Mouse (Mus musculus) CH12.LX (cell line): Measurements from ENCODE around the gene Wnt10b. TPM values are rescaled to one million over a fixed set of nuclear protein-coding genes. Genes with fewer than 3 reads are reported as not detected.
A peak's percentile ranks its signal among the peaks of the same experiment; 100 is the strongest.

Source experiments
- DNase-seq: peaks from one replicate; pipeline ENCODE4 v3.0.0-alpha.2; 2013; ENCODE audit errors: extremely low read depth
- H3K27ac ChIP-seq: 2 replicates; pipeline ENCODE4 v1.5.1; 2012; ENCODE audit warnings: low read depth, mild to moderate bottlenecking, control low read depth, moderate library complexity; ENCODE audit not compliant: insufficient read depth
- H3K27me3 ChIP-seq: replicated peaks from 2 replicates; pipeline ENCODE3; 2012; ENCODE audit warnings: inconsistent platforms
- H3K36me3 ChIP-seq, 2 experiments: replicated peaks in 1 of 2; 2 replicates each; pipeline versions ENCODE3 to v1.6.1; 2012; ENCODE audit warnings: inconsistent platforms in 1 of 2, low read length in 1 of 2, mild to moderate bottlenecking in 1 of 2, mixed read lengths in 1 of 2, moderate library complexity in 1 of 2; ENCODE audit not compliant: control insufficient read depth in 1 of 2, insufficient read depth in 1 of 2
- H3K4me1 ChIP-seq, 2 experiments: 2 replicates each; pipeline ENCODE4 v1.6.1; 2012; ENCODE audit warnings: inconsistent platforms in 1 of 2, moderate library complexity in 1 of 2; ENCODE audit not compliant: insufficient read depth in 2 of 2, control insufficient read depth in 1 of 2
- H3K4me2 ChIP-seq: 2 replicates; pipeline ENCODE4 v1.6.1; 2012; ENCODE audit warnings: low read depth, mild to moderate bottlenecking, control low read depth; ENCODE audit not compliant: poor library complexity, insufficient read depth, severe bottlenecking
- H3K4me3 ChIP-seq, 3 experiments: fragments of 150-350 bp in 1 of 3; sonication (generic) in 1 of 3; replicated peaks in 1 of 3; 2 replicates each; pipeline versions ENCODE3 to v1.5.1; 2011 to 2012; ENCODE audit warnings: low read depth in 2 of 3, low read length in 2 of 3, mild to moderate bottlenecking in 2 of 3, moderate library complexity in 2 of 3, control low read depth in 1 of 3, improper control_type of control experiment in 1 of 3, inconsistent platforms in 1 of 3, mixed read lengths in 1 of 3; ENCODE audit not compliant: poor library complexity in 1 of 3
- H3K79me2 ChIP-seq: replicated peaks from 2 replicates; pipeline ENCODE4 v1.6.1; 2012; ENCODE audit warnings: mild to moderate bottlenecking, moderate library complexity; ENCODE audit not compliant: control insufficient read depth, poor library complexity, insufficient read depth, severe bottlenecking; ENCODE audit errors: extremely low read depth
- H3K9ac ChIP-seq: 2 replicates; pipeline ENCODE4 v1.6.1; 2012; ENCODE audit warnings: low read depth, mild to moderate bottlenecking, control low read depth, moderate library complexity; ENCODE audit not compliant: insufficient read depth
- H3K9me3 ChIP-seq: replicated peaks from 2 replicates; pipeline ENCODE3; 2012; ENCODE audit warnings: low read length, inconsistent platforms, mixed read lengths
- BHLHE40 ChIP-seq: IDR thresholded peaks from 2 replicates; pipeline ENCODE4 v1.6.1; 2011; ENCODE audit warnings: mild to moderate bottlenecking, low read depth, low read length, improper control_type of control experiment
- CHD1 ChIP-seq: IDR thresholded peaks from 2 replicates; pipeline ENCODE4 v1.6.1; 2012; ENCODE audit warnings: low read depth, low read length, improper control_type of control experiment, inconsistent platforms
- CHD2 ChIP-seq: IDR thresholded peaks from 2 replicates; pipeline ENCODE4 v1.6.1; 2011; ENCODE audit warnings: low read length, improper control_type of control experiment
- CTCF ChIP-seq, 2 experiments: IDR thresholded peaks in 1 of 2; conservative IDR thresholded peaks in 1 of 2; 2 replicates each; pipeline ENCODE4 v1.5.1; 2011 to 2012; ENCODE audit warnings: low read depth in 2 of 2, low read length in 2 of 2, improper control_type of control experiment in 1 of 2, inconsistent platforms in 1 of 2, mild to moderate bottlenecking in 1 of 2, moderate library complexity in 1 of 2
- GABPA ChIP-seq: IDR thresholded peaks from 2 replicates; pipeline ENCODE4 v1.6.1; 2012; ENCODE audit warnings: low read depth, low read length, improper control_type of control experiment, inconsistent platforms; ENCODE audit not compliant: insufficient replicate concordance
- JUN ChIP-seq: IDR thresholded peaks from 2 replicates; pipeline ENCODE4 v1.6.1; 2011; ENCODE audit warnings: low read depth, mild to moderate bottlenecking, low read length, improper control_type of control experiment, moderate library complexity; ENCODE audit not compliant: insufficient read depth
- KAT2A ChIP-seq: IDR thresholded peaks from 2 replicates; pipeline ENCODE4 v1.6.1; 2012; ENCODE audit warnings: low read length, improper control_type of control experiment, inconsistent platforms; ENCODE audit not compliant: insufficient replicate concordance
- MXI1 ChIP-seq: IDR thresholded peaks from 2 replicates; pipeline ENCODE4 v1.6.1; 2011; ENCODE audit warnings: mild to moderate bottlenecking, low read depth, low read length, improper control_type of control experiment
- NELFE ChIP-seq: IDR thresholded peaks from 2 replicates; pipeline ENCODE4 v1.6.1; 2011; ENCODE audit warnings: low read depth, low read length, improper control_type of control experiment
- PAX5 ChIP-seq: IDR thresholded peaks from 2 replicates; pipeline ENCODE4 v1.6.1; 2012; ENCODE audit warnings: low read length, inconsistent platforms, mixed read lengths
- POLR2A ChIP-seq: IDR thresholded peaks from 2 replicates; pipeline ENCODE4 v1.6.1; 2011; ENCODE audit warnings: low read depth, mild to moderate bottlenecking, improper control_type of control experiment, low read length
- RAD21 ChIP-seq: IDR thresholded peaks from 2 replicates; pipeline ENCODE4 v1.6.1; 2011; ENCODE audit warnings: low read depth, mild to moderate bottlenecking, low read length, improper control_type of control experiment, moderate library complexity
- SMC3 ChIP-seq: IDR thresholded peaks from 2 replicates; pipeline ENCODE4 v1.6.1; 2011; ENCODE audit warnings: low read depth, low read length, improper control_type of control experiment
- TCF12 ChIP-seq: IDR thresholded peaks from 2 replicates; pipeline ENCODE4 v1.6.1; 2014; ENCODE audit warnings: low read depth, mild to moderate bottlenecking, inconsistent platforms, low read length, improper control_type of control experiment
- ZNF384 ChIP-seq: IDR thresholded peaks from 2 replicates; pipeline ENCODE4 v1.6.1; 2012; ENCODE audit warnings: low read depth, low read length, improper control_type of control experiment, inconsistent platforms
- dilution Hi-C: fragments of 300-500 bp; cut with MboI; formaldehyde crosslinking; loops from 2 replicates; pipeline ENCODE4 v1.14.3; 2020; ENCODE audit warnings: low sequenced_read_pairs; ENCODE audit not compliant: extremely low pct_unique_long_range_greater_than_20kb, extremely low pct_ligation_motif_present
- in situ Hi-C: fragments of 300-500 bp; cut with MboI; formaldehyde crosslinking; loops from 3 replicates; pipeline ENCODE4 v1.14.3; 2019; ENCODE audit warnings: low sequenced_read_pairs, low pct_ligation_motif_present, low pct_unique_long_range_greater_than_20kb, mixed read lengths
- polyA plus RNA-seq: library from polyadenylated mRNA; unstranded; fragments of >175 nt; gene quantifications from 2 replicates; pipeline ENCODE4 v1.2.1, GENCODE M21; 2012; ENCODE audit warnings: low read depth; ENCODE audit not compliant: insufficient read length
- total RNA-seq, 2 experiments: library from RNA; depleted of rRNA; stranded (reverse); fragments of 300-350 nt in 1 of 2; fragments of >200 nt in 1 of 2; gene quantifications; 2 replicates each; pipeline ENCODE4 v1.2.3; 2012 to 2014

Gene Wnt10b
- total and polyA plus RNA-seq, 3 experiments, result 25.4 to 64.4 (median 56.2) TPM

DNA sequence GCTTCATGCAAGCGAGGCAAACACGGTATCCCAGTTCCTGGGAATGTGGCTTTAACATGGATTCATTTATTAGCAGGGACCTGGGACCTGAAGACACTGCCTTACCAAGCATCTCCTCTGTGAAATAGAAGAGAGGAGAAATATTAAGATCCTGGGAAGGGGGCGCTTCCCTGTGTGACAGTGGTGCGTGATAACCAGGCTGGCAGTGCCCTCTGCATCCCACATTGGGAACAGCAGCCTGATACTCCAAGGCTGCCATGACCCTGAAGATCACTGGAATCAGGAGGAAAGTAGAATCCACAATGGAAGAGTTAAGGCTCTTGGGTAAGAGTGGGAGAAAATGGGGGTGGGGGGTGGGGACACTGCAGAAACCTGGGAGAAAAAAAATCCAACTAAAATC is 10.0 kb upstream of the Wnt10b start:
- peaks cover 46% of the 10 kb centered on the region for H3K27me3 ChIP-seq
- H3K9ac ChIP-seq, result no peak overlapping the region
- in situ Hi-C loops (no loop called here), dilution Hi-C loops (no loop called here)
- no peak overlapping the region for H3K4me2 ChIP-seq
- H3K27ac ChIP-seq, result no peak overlapping the region
- H3K4me3 ChIP-seq, result no peak overlapping the region
- H3K9me3 ChIP-seq, result peaks cover 28% of the 10 kb centered on the region
- H3K36me3 ChIP-seq, result no peaks in the 10 kb centered on the region
- peaks cover 18 to 27% of the 10 kb centered on the region in 2 experiments for H3K4me1 ChIP-seq
- H3K79me2 ChIP-seq, result no peaks in the 10 kb centered on the region
- no peak for DNase-seq
- peak; percentile 53 for TF ChIP-seq SMC3
- peak in 1 of 2 experiments; percentile 77; a peak in 2 of 4 replicates for TF ChIP-seq CTCF (conservative IDR thresholded peaks at IDR 0.05 in 1 of 2, IDR thresholded peaks at IDR 0.05 in 1 of 2; ENCODE audit: low read depth in 2 of 2, low read length in 2 of 2)
- no peak for TF ChIP-seq BHLHE40
- TF ChIP-seq CHD2, result no peak
- peak; percentile 73 for TF ChIP-seq RAD21

DNA sequence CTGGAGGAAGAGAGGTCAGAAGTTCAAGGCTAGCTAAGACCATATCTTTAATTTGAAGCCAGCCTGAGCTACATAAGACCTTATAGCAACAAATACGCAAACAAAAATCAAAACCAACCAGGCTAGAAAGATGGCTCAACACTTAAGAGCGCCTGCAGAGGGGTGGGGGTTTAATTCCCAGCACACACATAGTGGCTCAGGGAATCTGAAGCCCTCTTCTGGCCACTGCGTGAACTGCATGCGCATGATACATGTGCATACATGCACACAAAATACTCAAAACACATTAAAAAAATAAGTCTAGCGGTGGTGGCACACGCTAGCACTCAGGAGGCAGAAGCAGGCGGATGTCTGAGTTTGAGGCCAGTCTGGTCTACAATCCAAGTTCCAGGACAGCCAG is 7.8 kb upstream of the Wnt10b start:
- Histone ChIP-seq H3K36me3 (no peaks in the 10 kb centered on the region), H3K27ac (no peak overlapping the region), H3K4me1 (peaks cover 5 to 15% of the 10 kb centered on the region in 2 experiments; a peak in 3 of 4 replicates), H3K4me2 (no peak overlapping the region), H3K27me3 (peaks cover 26% of the 10 kb centered on the region), H3K9ac (no peak overlapping the region), H3K9me3 (peaks cover 12% of the 10 kb centered on the region), H3K4me3 (no peak overlapping the region), H3K79me2 (no peaks in the 10 kb centered on the region)
- in situ Hi-C loops (no loop called here), dilution Hi-C loops (no loop called here)
- TF ChIP-seq PAX5 (no peak), GABPA (no peak), MXI1 (no peak), CTCF (conservative IDR thresholded peaks at IDR 0.05 in 1 of 2, IDR thresholded peaks at IDR 0.05 in 1 of 2; ENCODE audit: low read depth in 2 of 2, low read length in 2 of 2) (peak; percentile 62 to 81), ZNF384 (no peak), TCF12 (no peak), NELFE (no peak), RAD21 (peak; percentile 22), CHD1 (no peak), SMC3 (peak; percentile 44), KAT2A (no peak)
- DNase-seq, result peak; percentile 58

GRCm38 (mm10) chr15:98781166-98781565 is 3.2 kb upstream of the Wnt10b start:
- Histone ChIP-seq H3K4me1 (peaks cover 6 to 30% of the 10 kb centered on the region in 2 experiments), H3K4me2 (no peak overlapping the region), H3K79me2 (no peaks in the 10 kb centered on the region), H3K27me3 (peaks cover 2% of the 10 kb centered on the region), H3K9me3 (peaks cover 6% of the 10 kb centered on the region), H3K4me3 (no peak overlapping the region), H3K36me3 (no peaks in the 10 kb centered on the region), H3K9ac (no peak overlapping the region), H3K27ac (no peak overlapping the region)
- DNase-seq, result no peak
- dilution Hi-C loops, result no loop called here
- in situ Hi-C loops, result no loop called here
- TF ChIP-seq RAD21 (peak; percentile 25), MXI1 (no peak), CTCF (conservative IDR thresholded peaks at IDR 0.05 in 1 of 2, IDR thresholded peaks at IDR 0.05 in 1 of 2; ENCODE audit: low read depth in 2 of 2, low read length in 2 of 2) (peak in 1 of 2 experiments; percentile 58; a peak in 2 of 4 replicates), SMC3 (peak; percentile 43; the same call in 1 of the 2 replicates), POLR2A (no peak), JUN (no peak)
